Mouse (Mus musculus) thymus, adult 18-20 months (tissue): ENCODE measurements around the gene Ltbp1.
"Not testable (repeated sequence)": the region's sequence is repeated elsewhere in the genome, so short reads cannot be mapped to it uniquely, and the experiment has no call there.

Experiments
- DNase-seq, 2 experiments: peaks; one replicate each; pipeline ENCODE4 v3.0.0; 2022; ENCODE audit warnings: mixed read lengths in 2 of 2

The Ltbp1 gene

GRCm38 (mm10) chr17:75119422-75119821, 114.1 kb downstream of the Ltbp1 start:
- DNase-seq = no peak

GRCm38 (mm10) chr17:75120071-75120470, 114.7 kb downstream of the Ltbp1 start:
- DNase-seq = no peak

- DNase-seq = no peak
These were observed 117.4 kb downstream of the Ltbp1 start for GRCm38 (mm10) chr17:75122584-75123282.

- no peak for DNase-seq
These were observed 123.1 kb downstream of the Ltbp1 start for GRCm38 (mm10) chr17:75128337-75128935.

GRCm38 (mm10) chr17:75133983-75134382, 128.6 kb downstream of the Ltbp1 start:
- DNase-seq = no peak

GRCm38 (mm10) chr17:75139731-75140130, 134.4 kb downstream of the Ltbp1 start:
- no peak for DNase-seq

GRCm38 (mm10) chr17:75142845-75143244, 137.5 kb downstream of the Ltbp1 start:
- DNase-seq = not testable (repeated sequence)

- DNase-seq = no peak
These were observed 138.6 kb downstream of the Ltbp1 start for GRCm38 (mm10) chr17:75143927-75144326.

GRCm38 (mm10) chr17:75147218-75147617, 141.8 kb downstream of the Ltbp1 start:
- DNase-seq = no peak

- no peak for DNase-seq
These were observed 146.4 kb downstream of the Ltbp1 start for GRCm38 (mm10) chr17:75151800-75152199.

GRCm38 (mm10) chr17:75153088-75153487, 147.7 kb downstream of the Ltbp1 start:
- DNase-seq = no peak

GRCm38 (mm10) chr17:75158385-75158784, 153.0 kb downstream of the Ltbp1 start:
- DNase-seq = no peak

- no peak for DNase-seq
These were observed 153.9 kb downstream of the Ltbp1 start for GRCm38 (mm10) chr17:75159066-75159787.

- no peak for DNase-seq
These were observed 155.7 kb downstream of the Ltbp1 start for GRCm38 (mm10) chr17:75161062-75161461.

- no peak for DNase-seq
These were observed 156.6 kb downstream of the Ltbp1 start for GRCm38 (mm10) chr17:75161931-75162330.

GRCm38 (mm10) chr17:75164566-75164965, 159.2 kb downstream of the Ltbp1 start:
- no peak for DNase-seq

GRCm38 (mm10) chr17:75168572-75169200, 163.3 kb downstream of the Ltbp1 start:
- no peak for DNase-seq

- DNase-seq = no peak
These were observed 166.3 kb downstream of the Ltbp1 start for GRCm38 (mm10) chr17:75171659-75172058.

GRCm38 (mm10) chr17:75172685-75173205, 167.4 kb downstream of the Ltbp1 start:
- DNase-seq = no peak

GRCm38 (mm10) chr17:75174501-75174900, 169.1 kb downstream of the Ltbp1 start:
- DNase-seq = no peak

GRCm38 (mm10) chr17:75177920-75178867, 172.8 kb downstream of the Ltbp1 start:
- no peak for DNase-seq

- DNase-seq = no peak
These were observed 173.6 kb downstream of the Ltbp1 start for GRCm38 (mm10) chr17:75179001-75179400.
